Mouse (Mus musculus) inflammation-experienced regulatory T-cells, adult 16 weeks (primary cell): ENCODE results near the gene Dtd2. TPM values are rescaled to one million over a fixed set of nuclear protein-coding genes. Genes with fewer than 3 reads are reported as not detected.

Experiments
- polyA plus RNA-seq: library from polyadenylated mRNA; unstranded; fragments of 100-300 nt; shearing (Covaris generic); gene quantifications from one replicate; pipeline ENCODE4 v1.2.1, GENCODE M21; 2017

The Dtd2 gene
- polyA plus RNA-seq: 12.5 TPM

GRCm38 (mm10) chr12:52005877-52006632 lies at the start of gene Dtd2:
Gene Dtd2, minus strand, starts transcription at chr12:52006501.

DNA sequence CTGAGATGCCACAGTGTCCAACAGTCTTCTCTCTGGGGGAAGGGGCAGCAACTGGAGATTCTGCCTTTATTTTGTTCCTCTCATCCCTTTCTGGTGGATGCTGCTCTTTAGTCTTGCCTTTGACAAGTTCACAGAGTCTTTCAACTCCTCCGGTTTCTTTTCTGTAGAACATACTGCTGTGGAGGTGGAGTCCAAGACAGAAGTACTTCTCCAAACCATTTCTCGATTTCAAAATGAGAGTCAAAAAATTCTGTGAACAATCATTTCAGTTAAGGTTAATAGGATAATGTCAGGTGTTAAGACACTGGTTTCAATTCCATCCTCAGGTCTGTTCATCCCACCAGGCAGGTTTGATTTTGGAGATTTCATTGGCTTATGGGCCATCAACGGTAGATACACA lies 21.7 kb upstream of the Dtd2 start, which contains the start of gene Gpr33:
Gene Gpr33 (minus strand): TSS at position 101 of the 400 bp plus-strand sequence.

GRCm38 (mm10) chr12:51971070-51971664 lies 35.1 kb downstream of the Dtd2 start, which contains the start of gene Heatr5a:
Gene Heatr5a, minus strand, starts transcription at chr12:51971321.

Other genes starting within 250 kb of the Dtd2 start
- gene Hectd1, start 177.0 kb downstream of the Dtd2 start, polyA plus RNA-seq: 92.3 TPM
- 11.8 TPM for gene Heatr5a, start 35.2 kb downstream of the Dtd2 start, polyA plus RNA-seq
- not detected for gene Gpr33, start 21.6 kb upstream of the Dtd2 start, polyA plus RNA-seq
- 8.0 TPM for gene Nubpl, start 91.2 kb upstream of the Dtd2 start, polyA plus RNA-seq